Mouse (Mus musculus): ENCODE data around the gene Pdzd3.

The Pdzd3 gene

DNA sequence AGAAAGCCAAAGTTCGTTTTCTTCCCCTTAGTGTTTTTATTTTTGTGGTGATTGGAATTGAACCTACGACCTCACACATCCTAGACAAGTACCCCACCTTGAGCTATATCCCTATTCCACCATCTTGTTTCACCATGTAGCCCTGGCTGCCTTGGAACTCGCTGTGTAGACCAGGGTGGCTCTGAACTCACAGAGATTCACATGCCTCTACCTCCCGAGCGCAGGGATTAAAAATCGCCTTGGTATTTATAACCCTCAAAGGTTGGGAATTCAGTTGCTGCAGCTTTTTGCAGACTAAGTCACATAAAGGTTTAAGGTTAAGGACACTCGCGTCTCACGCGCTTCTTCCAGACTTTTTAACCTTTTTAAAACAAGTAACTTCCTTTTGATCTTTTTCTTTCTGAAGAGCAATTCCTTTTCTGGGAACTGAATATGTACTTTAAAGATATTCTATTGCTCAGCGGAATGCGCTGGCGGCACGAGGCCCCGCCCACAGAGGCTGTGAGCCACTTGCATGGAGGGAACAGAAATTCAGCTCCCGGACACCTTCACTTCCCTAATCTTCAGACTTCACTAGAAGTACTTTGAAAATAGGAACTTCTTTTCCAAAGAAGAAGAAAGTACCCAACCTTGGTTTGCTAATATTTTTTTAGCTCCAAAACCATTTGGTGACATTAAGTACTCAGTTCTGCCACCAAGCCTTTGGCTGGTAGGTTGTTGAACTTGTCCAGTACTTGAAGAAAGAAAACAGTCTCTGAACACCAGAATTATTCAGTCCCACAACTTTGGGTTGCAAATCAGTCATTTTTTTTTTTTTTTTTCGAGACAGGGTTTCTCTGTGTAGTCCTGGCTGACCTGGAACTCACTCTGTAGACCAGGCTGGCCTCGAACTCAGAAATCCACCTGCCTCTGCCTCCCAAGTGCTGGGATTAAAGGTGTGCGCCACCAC is 16.5 kb downstream of the Pdzd3 start:
- TF ChIP-seq GATA4 (IDR thresholded peaks at IDR 0.05; ENCODE audit: insufficient replicate concordance, low read length), result no peak

DNA sequence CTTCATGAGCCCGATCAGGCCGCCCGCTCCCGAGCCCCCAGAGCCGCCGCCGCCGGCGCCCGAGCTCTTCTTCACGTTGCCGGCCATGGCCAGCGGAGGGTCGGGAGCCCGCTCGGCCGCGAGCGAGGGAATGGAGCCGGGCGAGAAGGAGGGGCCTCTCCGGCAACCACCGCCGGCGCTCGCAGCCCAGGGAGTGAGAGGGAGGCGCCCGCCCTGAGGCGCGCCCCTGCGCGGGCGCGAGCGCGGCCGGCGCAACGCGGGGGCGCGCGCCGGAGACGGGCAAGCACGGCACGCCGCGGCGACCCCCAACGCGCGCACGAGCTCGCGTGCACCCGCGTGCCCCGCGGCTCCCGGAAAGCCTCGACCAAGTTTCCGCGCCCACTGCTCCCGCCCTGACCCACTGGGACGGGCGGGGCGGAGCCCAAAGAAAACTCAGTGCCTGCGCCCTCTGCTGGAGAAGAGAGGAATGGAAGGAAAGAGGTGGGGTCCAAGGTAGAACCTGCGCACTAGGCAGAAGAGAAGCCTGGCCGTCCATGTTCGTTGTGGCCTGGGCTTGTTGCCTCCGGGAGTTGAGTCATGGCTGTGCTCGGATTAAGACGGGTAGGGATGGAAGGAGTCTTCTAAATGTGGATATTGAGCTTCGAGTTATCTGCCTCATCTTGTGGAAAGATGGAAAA is 17.3 kb downstream of the Pdzd3 start, which contains the start of gene Cbl:
TSS of gene Cbl (minus strand) at position 248 of the 677 bp plus-strand sequence.
- TF ChIP-seq GATA4 (IDR thresholded peaks at IDR 0.05; ENCODE audit: insufficient replicate concordance, low read length), result no peak; the same call in 1 of the 2 replicates

DNA sequence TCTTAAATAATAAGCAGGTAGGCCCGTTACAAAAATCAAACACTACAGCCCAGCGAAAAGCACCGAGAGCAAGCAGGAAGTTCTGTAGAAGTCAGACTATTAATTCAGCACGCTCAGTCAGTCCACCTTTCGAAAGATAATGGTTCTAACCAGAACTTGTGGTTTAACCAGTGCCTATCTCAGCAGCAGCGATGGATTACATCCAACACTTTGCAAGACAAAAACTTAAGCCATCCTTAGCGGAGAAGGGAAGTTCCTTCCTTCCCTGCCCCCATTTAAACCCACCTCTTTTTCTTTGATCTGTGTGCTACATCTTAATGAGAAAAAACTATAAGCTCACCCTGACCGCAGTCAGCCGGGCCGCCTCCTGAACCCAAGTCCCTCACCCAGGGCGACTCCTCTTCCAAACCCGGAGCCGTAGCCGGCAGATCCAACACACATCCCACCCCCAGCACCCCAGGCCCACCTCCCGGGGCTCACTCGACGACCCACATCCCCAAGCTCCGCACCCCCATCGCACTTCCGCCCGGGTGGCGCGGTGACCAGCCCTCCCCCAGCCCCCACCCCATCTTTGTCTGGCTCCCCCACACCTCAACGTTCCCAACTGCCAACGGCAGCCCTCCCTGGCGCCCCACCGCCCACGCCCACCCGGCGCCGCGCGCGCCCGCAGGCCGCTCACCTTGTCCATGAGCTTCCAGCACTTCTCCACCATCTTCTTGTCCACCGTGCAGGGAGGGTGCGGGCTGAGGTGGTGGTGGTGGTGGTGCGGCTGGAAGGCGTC is 18.1 kb downstream of the Pdzd3 start:
- no peak for TF ChIP-seq GATA4 (IDR thresholded peaks at IDR 0.05; ENCODE audit: insufficient replicate concordance, low read length)

DNA sequence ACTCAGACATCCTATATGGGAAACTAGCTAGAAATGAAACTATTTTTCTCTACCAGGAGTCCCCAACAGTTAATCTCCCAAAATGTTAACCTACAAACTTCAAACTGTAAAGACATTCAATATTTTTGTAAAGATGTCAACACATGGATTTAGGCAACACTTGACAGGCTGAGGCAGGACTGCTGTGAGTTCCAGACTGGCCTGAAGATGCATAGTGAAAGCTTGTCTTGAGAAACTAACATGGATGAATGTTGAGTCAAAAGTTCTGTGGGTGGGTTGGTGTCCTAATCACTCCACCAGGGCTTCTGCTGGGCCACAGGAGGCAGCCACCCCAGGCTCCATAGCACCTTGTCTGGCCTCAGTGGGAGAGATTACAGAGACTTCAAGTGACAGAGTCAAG is 19.7 kb downstream of the Pdzd3 start:
- TF ChIP-seq GATA4 (IDR thresholded peaks at IDR 0.05; ENCODE audit: insufficient replicate concordance, low read length), result no peak

DNA sequence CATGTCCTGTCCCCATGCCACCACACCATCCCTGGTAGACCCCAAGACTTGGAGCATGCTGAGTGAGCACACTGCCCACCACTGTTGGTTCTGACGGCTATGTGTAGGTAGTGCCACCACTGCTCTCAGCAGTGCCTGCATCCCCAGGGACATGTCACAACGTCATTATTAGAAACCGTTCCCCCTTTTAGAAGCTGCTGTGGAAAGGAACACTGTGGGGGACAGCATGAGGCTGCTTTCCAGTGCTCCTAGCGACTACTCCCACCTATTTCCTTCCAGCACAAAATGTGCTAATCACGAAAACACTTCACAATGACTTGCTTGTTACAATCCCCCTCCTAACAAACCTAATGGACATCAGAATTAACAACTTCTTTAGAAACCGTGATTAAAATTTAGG is 25.3 kb downstream of the Pdzd3 start:
- no peak for TF ChIP-seq GATA4 (IDR thresholded peaks at IDR 0.05; ENCODE audit: insufficient replicate concordance, low read length)

DNA sequence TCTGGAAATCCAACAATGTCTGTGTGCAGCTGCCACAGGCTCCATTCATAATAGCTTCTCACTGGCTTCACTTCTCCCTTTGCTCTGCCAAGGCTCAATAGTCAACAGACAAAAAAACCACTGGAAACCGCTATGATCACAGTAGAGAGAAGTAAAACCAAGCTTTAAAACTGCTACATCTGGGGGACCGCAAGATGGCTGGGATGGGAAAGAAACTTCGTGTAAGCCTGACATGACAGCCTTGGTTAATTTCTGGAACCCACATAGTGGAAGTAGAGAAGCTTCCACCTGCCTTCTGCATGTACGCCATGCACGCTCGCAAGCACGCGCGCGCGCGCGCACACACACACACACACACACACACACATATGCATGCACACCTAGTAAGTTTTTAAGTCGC is 37.7 kb downstream of the Pdzd3 start:
- no peak for TF ChIP-seq GATA4 (IDR thresholded peaks at IDR 0.05; ENCODE audit: insufficient replicate concordance, low read length)

DNA sequence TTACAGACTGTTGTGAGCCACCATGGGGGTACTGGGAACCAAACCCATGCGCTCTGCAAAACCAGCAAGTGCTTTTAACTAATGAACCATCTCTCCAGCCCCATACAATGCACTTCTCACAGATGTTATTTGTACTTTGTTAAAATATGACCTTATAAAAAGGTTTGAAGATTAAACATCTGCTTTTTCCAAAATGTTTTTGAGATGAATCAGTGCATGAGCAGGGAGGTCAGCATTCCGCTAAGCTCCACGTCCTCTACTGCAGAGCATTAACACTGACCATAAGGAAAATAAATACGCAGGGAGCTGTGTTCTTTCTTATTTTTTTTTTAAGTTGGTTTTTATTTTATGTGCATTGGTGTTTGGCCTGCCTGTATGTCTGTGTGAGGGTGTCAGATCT is 38.9 kb downstream of the Pdzd3 start:
- no peak for TF ChIP-seq GATA4 (IDR thresholded peaks at IDR 0.05; ENCODE audit: insufficient replicate concordance, low read length)

DNA sequence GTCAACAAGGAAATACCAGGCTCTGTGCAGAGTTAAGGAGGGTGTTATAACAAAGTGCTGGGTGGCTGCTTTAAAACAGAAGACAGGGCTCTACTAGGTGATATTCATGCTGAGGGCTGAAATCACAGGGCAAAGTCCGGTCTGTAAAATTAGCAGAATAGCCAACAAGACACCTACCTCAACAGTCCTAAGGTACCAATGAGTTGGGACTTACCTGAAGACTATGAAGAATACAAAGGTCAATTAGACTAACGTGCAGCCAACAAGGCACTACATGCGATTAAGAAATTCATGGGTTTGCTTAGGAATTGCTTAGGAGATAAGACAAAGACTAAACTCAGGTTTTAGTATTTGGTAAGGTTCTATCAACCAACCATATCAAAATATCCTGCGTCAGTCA is 41.9 kb downstream of the Pdzd3 start:
- no peak for TF ChIP-seq GATA4 (IDR thresholded peaks at IDR 0.05; ENCODE audit: insufficient replicate concordance, low read length)

DNA sequence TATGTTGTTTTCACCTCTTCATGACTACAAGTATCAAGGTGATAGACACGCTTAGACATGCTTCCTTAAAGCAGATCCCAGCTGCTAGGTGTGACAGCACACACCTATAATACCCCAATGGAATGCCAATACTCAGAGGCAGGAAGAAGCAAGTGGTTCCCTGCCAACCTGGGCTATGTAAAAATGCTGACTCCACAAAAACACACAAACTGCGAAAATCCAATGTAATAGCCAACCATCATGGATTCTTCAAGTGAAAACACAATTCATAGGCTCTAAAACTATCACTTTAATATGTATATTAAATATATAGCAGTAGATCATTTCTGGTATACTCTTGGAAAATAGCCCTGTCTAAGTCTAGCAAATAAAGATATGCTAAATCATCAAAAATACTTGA is 43.4 kb downstream of the Pdzd3 start:
- no peak for TF ChIP-seq GATA4 (IDR thresholded peaks at IDR 0.05; ENCODE audit: insufficient replicate concordance, low read length)

DNA sequence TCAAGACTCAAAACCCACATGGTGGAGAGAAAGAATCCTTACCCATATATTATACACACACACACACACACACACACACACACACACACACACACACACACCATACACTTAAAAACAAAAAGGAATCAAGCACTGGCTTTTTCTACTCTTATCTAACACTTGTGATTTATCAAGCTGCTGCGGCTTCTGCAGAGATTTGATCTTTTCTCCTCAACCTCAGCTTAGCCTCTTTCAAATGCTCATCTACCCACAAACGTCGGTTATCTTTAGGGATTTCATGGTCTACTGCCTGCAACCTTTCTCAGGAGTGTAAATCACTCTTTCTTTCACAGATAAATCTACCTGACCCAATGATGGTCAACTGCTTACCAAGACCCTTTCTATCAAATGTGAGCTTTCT is 50.8 kb downstream of the Pdzd3 start:
- TF ChIP-seq GATA4 (IDR thresholded peaks at IDR 0.05; ENCODE audit: insufficient replicate concordance, low read length), result no peak

DNA sequence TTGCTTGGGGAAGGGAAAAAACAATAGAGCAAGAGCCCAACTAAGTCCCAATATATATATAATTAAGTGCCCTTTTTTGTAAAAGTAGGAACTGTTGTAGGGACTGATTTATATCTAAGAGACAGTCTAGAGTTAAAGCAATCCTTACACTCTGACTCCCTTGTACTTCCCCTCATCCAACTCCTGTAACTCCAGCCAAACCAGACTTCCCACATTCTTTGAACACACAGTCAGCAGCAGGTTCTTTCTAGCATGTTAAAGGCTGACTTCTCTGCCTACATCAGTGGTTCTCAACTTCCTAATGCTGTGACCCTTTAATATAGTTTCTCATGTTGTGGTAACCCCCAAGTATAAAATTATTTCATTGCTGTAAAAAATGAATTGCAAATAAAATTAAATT is 51.7 kb downstream of the Pdzd3 start:
- TF ChIP-seq GATA4 (IDR thresholded peaks at IDR 0.05; ENCODE audit: insufficient replicate concordance, low read length), result no peak

DNA sequence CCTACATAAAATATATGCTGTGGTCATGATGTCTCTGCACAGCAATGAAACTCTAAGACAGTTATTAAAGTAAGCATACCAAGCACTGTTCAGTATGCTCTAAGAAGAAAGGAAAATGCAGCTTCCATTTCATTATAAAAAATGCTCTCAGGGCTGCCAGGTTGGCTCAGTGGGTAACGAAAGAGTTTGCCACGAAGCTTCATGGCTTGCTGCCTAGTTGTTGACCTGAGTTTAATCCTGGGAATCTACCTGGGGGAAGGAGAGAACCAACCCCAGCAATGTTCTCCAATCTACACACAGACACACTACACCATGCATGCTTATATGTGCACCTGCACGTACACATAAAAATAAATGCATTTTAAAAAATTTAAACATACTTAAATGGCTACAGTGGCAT is 52.1 kb downstream of the Pdzd3 start:
- no peak for TF ChIP-seq GATA4 (IDR thresholded peaks at IDR 0.05; ENCODE audit: insufficient replicate concordance, low read length)
